8 mouse cellular contexts compared by ENCODE assay signal in genomic region chr7:19816224-19816771, GRCm38 (mm10). TPM values are rescaled to one million over a fixed set of nuclear protein-coding genes. Genes with fewer than 3 reads are reported as not detected.
DNase-seq lines count a peak whose midpoint lies in the region; ATAC-seq and TF ChIP-seq lines count a peak whose summit lies in the region.

No protein-coding gene starts in this region.

- H3K27me3 ChIP-seq in hindbrain, embryonic 16.5 days (replicated peaks; ENCODE audit: control insufficient read depth, insufficient read depth, low read length): peaks cover 32% of the 10 kb centered on the region

- intact Hi-C loops in left cerebral cortex, postnatal 36 days (cut with DNase I): no loop called here

- TF ChIP-seq POLR2A in brain, embryonic 14.5 days (IDR thresholded peaks at IDR 0.05; ENCODE audit: borderline replicate concordance, extremely low read depth, insufficient read depth, insufficient read length, poor library complexity, severe bottlenecking): no peak

- H3K9ac ChIP-seq in hindbrain, embryonic 16.5 days (ENCODE audit: low read depth, low read length): peak overlapping the region; percentile 59

- peak overlapping the region; percentile 48 for H3K4me3 ChIP-seq in hindbrain, embryonic 16.5 days (ENCODE audit: low read length)

- TF ChIP-seq CTCF in brain, embryonic 14.5 days (IDR thresholded peaks at IDR 0.05; ENCODE audit: borderline replicate concordance, extremely low read depth, insufficient read depth, insufficient read length): no peak

- no peaks in the 10 kb centered on the region for H3K36me3 ChIP-seq in hindbrain, embryonic 16.5 days (ENCODE audit: control insufficient read depth, insufficient read depth, low read length)

- no peak overlapping the region; the same call in 1 of the 2 replicates for H3K27ac ChIP-seq in hindbrain, embryonic 16.5 days (ENCODE audit: low read depth, low read length)

- DNase-seq in MEL-GATA-1-ER (ENCODE audit: extremely low read depth, low read depth): peak; percentile 76
- DNase-seq in brain, embryonic 14.5 days (ENCODE audit: low read depth): peak; percentile 62
- peak; percentile 69 to 82 for DNase-seq in gastrocnemius, adult 8-10 months (ENCODE audit: low spot score in 2 of 2)
- DNase-seq in left cerebral cortex, postnatal 36 days (ENCODE audit: low spot score in 2 of 2): peak; percentile 26 to 40
- DNase-seq in right cerebral cortex, postnatal 4 days: peak; percentile 63

- ATAC-seq in hindbrain, embryonic 16.5 days: peak; percentile 51
- ATAC-seq in megakaryocyte-erythroid progenitor cell, adult 5-6 weeks (replicated peaks; ENCODE audit: low FRiP score, low TSS enrichment, poor library complexity, severe bottlenecking): peak; percentile 45
- ATAC-seq in activated CD4-positive, CD25-positive, alpha-beta regulatory T cell, adult 4 months: no peak

- peaks cover 18% of the 10 kb centered on the region for H3K4me1 ChIP-seq in hindbrain, embryonic 16.5 days (ENCODE audit: control insufficient read depth, insufficient read depth, low read depth, low read length)

- H3K9me3 ChIP-seq in hindbrain, embryonic 16.5 days (ENCODE audit: control insufficient read depth, low read length): no peaks in the 10 kb centered on the region; the same call in 1 of the 2 replicates

- under 1% methylated on average over 28 of the region's 28 CpGs for WGBS in hindbrain, embryonic 16.5 days

- peak overlapping the region; percentile 76 for H3K4me2 ChIP-seq in hindbrain, embryonic 16.5 days (ENCODE audit: low read length)

RNA-seq across cellular contexts. Expression of gene Bcl3, which starts 6.3 kb away (rescaled TPM):
- polyA plus RNA-seq in brain, embryonic 14.5 days (2012; rRNA removed): 0.47 and 0.92 TPM in 2 replicates
- under 1 TPM; 0.58 to 0.62 (median 0.61) TPM for total RNA-seq in gastrocnemius, adult 8-10 months (2022)
- 0.70 and 1.2 TPM in 2 replicates for polyA plus RNA-seq in hindbrain, embryonic 16.5 days (2015; fragmentation: Nextera tagmentation; extraction: Ambion mirVana)
- under 1 TPM; 0.27 to 0.32 TPM for total RNA-seq in left cerebral cortex, postnatal 36 days (2021)
- 3.3 TPM in 1 of 2 replicates, not detected in the other for total RNA-seq in megakaryocyte-erythroid progenitor cell, adult 5-6 weeks (2014; fragmentation: Nextera tagmentation)
- total RNA-seq in megakaryocyte-erythroid progenitor cell, adult 5-6 weeks (2017): 0.34 TPM in 1 of 2 replicates, not detected in the other
- 10 to 100 TPM; 15.9 to 19.5 TPM for polyA plus RNA-seq in activated CD4-positive, CD25-positive, alpha-beta regulatory T cell, adult 4 months (2017; shearing (Covaris generic))

RNA-seq across cellular contexts. Expression of gene Cblc, which starts 19.7 kb away (rescaled TPM):
- polyA plus RNA-seq in brain, embryonic 14.5 days (2012; rRNA removed): 0.33 and 0.58 TPM in 2 replicates
- total RNA-seq in gastrocnemius, adult 8-10 months (2022): not detected
- 0.34 and 0.41 TPM in 2 replicates for polyA plus RNA-seq in hindbrain, embryonic 16.5 days (2015; fragmentation: Nextera tagmentation; extraction: Ambion mirVana)
- total RNA-seq in left cerebral cortex, postnatal 36 days (2021): not detected
- total RNA-seq in megakaryocyte-erythroid progenitor cell, adult 5-6 weeks (2014; fragmentation: Nextera tagmentation): not detected in 2 replicates
- not detected in 2 replicates for total RNA-seq in megakaryocyte-erythroid progenitor cell, adult 5-6 weeks (2017)
- not detected for polyA plus RNA-seq in activated CD4-positive, CD25-positive, alpha-beta regulatory T cell, adult 4 months (2017; shearing (Covaris generic))

RNA-seq across cellular contexts. Expression of gene Gm19345, which starts 35.5 kb away (rescaled TPM):
- polyA plus RNA-seq in brain, embryonic 14.5 days (2012; rRNA removed): 17.1 and 18.8 TPM in 2 replicates
- not detected for total RNA-seq in gastrocnemius, adult 8-10 months (2022)
- 19.3 and 22.9 TPM in 2 replicates for polyA plus RNA-seq in hindbrain, embryonic 16.5 days (2015; fragmentation: Nextera tagmentation; extraction: Ambion mirVana)
- 1 to 10 TPM; 1.2 to 2.1 TPM for total RNA-seq in left cerebral cortex, postnatal 36 days (2021)
- total RNA-seq in megakaryocyte-erythroid progenitor cell, adult 5-6 weeks (2014; fragmentation: Nextera tagmentation): not detected in 2 replicates
- not detected in 2 replicates for total RNA-seq in megakaryocyte-erythroid progenitor cell, adult 5-6 weeks (2017)
- polyA plus RNA-seq in activated CD4-positive, CD25-positive, alpha-beta regulatory T cell, adult 4 months (2017; shearing (Covaris generic)): not detected

RNA-seq across cellular contexts. Expression of gene Ceacam16, which starts 44.8 kb away (rescaled TPM):
- not detected in 2 replicates for polyA plus RNA-seq in brain, embryonic 14.5 days (2012; rRNA removed)
- total RNA-seq in gastrocnemius, adult 8-10 months (2022): not detected
- 1.4 and 2.0 TPM in 2 replicates for polyA plus RNA-seq in hindbrain, embryonic 16.5 days (2015; fragmentation: Nextera tagmentation; extraction: Ambion mirVana)
- total RNA-seq in left cerebral cortex, postnatal 36 days (2021): not detected
- not detected in 2 replicates for total RNA-seq in megakaryocyte-erythroid progenitor cell, adult 5-6 weeks (2014; fragmentation: Nextera tagmentation)
- not detected in 2 replicates for total RNA-seq in megakaryocyte-erythroid progenitor cell, adult 5-6 weeks (2017)
- polyA plus RNA-seq in activated CD4-positive, CD25-positive, alpha-beta regulatory T cell, adult 4 months (2017; shearing (Covaris generic)): under 1 TPM in 1 of 2 experiments, not detected in 1; 0.40 TPM

RNA-seq across cellular contexts. Expression of gene Bcam, which starts 45.5 kb away (rescaled TPM):
- 13.8 and 19.5 TPM in 2 replicates for polyA plus RNA-seq in brain, embryonic 14.5 days (2012; rRNA removed)
- 10 to 100 TPM; 16.7 to 24.4 (median 18.0) TPM for total RNA-seq in gastrocnemius, adult 8-10 months (2022)
- 24.4 and 24.6 TPM in 2 replicates for polyA plus RNA-seq in hindbrain, embryonic 16.5 days (2015; fragmentation: Nextera tagmentation; extraction: Ambion mirVana)
- 10 to 100 TPM; 12.2 to 13.1 TPM for total RNA-seq in left cerebral cortex, postnatal 36 days (2021)
- 5.3 TPM in 1 of 2 replicates, not detected in the other for total RNA-seq in megakaryocyte-erythroid progenitor cell, adult 5-6 weeks (2014; fragmentation: Nextera tagmentation)
- 0.08 TPM in 1 of 2 replicates, not detected in the other for total RNA-seq in megakaryocyte-erythroid progenitor cell, adult 5-6 weeks (2017)
- polyA plus RNA-seq in activated CD4-positive, CD25-positive, alpha-beta regulatory T cell, adult 4 months (2017; shearing (Covaris generic)): 1 to 10 TPM; 1.4 to 1.6 TPM
